Mouse (Mus musculus) kidney, adult 2 months (tissue): ENCODE results near the gene Rims1.

Source experiments
- CTCF ChIP-seq: fragments of 200-500 bp; conservative IDR thresholded peaks from 2 replicates; pipeline ENCODE4 v1.5.1; 2011; ENCODE audit warnings: low read depth, mild to moderate bottlenecking, control low read depth, low read length, moderate library complexity, mixed read lengths; ENCODE audit not compliant: insufficient read depth, insufficient read length
- POLR2A ChIP-seq: fragments of 200-500 bp; IDR thresholded peaks from one replicate; pipeline ENCODE4 v1.6.1; 2011; ENCODE audit warnings: low read depth, low read length, control low read depth

DNA sequence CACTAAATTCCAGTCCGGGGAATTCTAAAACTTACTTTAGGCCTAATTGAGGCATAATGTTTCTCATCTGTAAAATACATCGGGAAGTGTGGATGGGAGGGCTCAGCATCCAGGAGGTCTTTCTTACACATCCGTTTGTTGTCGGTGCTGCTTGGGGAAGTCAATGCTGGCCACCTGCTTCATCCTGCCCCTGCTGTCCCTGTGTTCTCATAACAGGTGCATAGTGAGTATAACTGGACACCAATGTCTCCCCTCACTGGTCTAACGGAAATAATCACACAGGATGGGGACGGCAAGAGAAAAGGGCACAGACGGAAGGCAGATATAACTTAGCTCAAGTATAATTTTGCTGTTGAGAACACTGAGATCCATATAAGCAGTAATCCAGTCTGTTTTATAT, 155.2 kb downstream of the Rims1 start:
- TF ChIP-seq CTCF: no peak
- TF ChIP-seq POLR2A: no peak
